Mouse (Mus musculus) hindbrain, embryonic 11.5 days (tissue): ENCODE measurements around the gene Smarcc2. TPM values are rescaled to one million over a fixed set of nuclear protein-coding genes. Genes with fewer than 3 reads are reported as not detected.
A peak's percentile ranks its signal among the peaks of the same experiment; 100 is the strongest.
"Not testable (repeated sequence)": the region's sequence is repeated elsewhere in the genome, so short reads cannot be mapped to it uniquely, and the experiment has no call there.

Experiments
- ATAC-seq: fragments of 200-750 bp; cut with Nextera tagmentation; 2 replicates; pipeline ENCODE4 v1.8.0; 2017; ENCODE audit warnings: mild to moderate bottlenecking, moderate TSS enrichment, moderate library complexity; ENCODE audit not compliant: low FRiP score
- DNase-seq: peaks from one replicate; pipeline ENCODE4 v3.0.0-alpha.2; 2015; ENCODE audit warnings: low spot score
- H3K27ac ChIP-seq: fragments of 300-500 bp; sonication (generic); 2 replicates; pipeline ENCODE4 v1.5.1; 2014; ENCODE audit warnings: mild to moderate bottlenecking, low read depth, low read length
- H3K27me3 ChIP-seq: fragments of 300-500 bp; sonication (generic); 2 replicates; pipeline ENCODE4 v1.6.1; 2014; ENCODE audit warnings: mild to moderate bottlenecking, low read length, moderate library complexity, mixed read lengths; ENCODE audit not compliant: control insufficient read depth, insufficient read depth
- H3K36me3 ChIP-seq: fragments of 300-500 bp; sonication (generic); 2 replicates; pipeline ENCODE4 v1.6.1; 2014; ENCODE audit warnings: mild to moderate bottlenecking, low read length, moderate library complexity, mixed read lengths; ENCODE audit not compliant: control insufficient read depth, insufficient read depth
- H3K4me1 ChIP-seq: fragments of 300-500 bp; sonication (generic); replicated peaks from 2 replicates; pipeline ENCODE4 v1.6.1; 2014; ENCODE audit warnings: low read length, mixed read lengths; ENCODE audit not compliant: control insufficient read depth, insufficient read depth
- H3K4me2 ChIP-seq: fragments of 300-500 bp; sonication (generic); replicated peaks from 2 replicates; pipeline ENCODE4 v1.6.1; 2014; ENCODE audit warnings: mild to moderate bottlenecking, low read depth, low read length
- H3K4me3 ChIP-seq: fragments of 300-500 bp; sonication (generic); 2 replicates; pipeline ENCODE4 v1.5.1; 2014; ENCODE audit warnings: low read depth, low read length
- H3K9ac ChIP-seq: fragments of 300-500 bp; sonication (generic); 2 replicates; pipeline ENCODE4 v1.6.1; 2014; ENCODE audit warnings: low read depth, low read length
- H3K9me3 ChIP-seq: fragments of 300-500 bp; sonication (generic); 2 replicates; pipeline ENCODE4 v1.6.1; 2016; ENCODE audit warnings: low read length; ENCODE audit not compliant: control insufficient read depth
- WGBS: fragments of 180-500 bp; shearing (Covaris S2); extraction: QIAGEN DNeasy Blood & Tissue Kit; methylation state at CpG from one replicate; pipeline ENCODE4 v1.1.7; 2014; 5-methylcytosine and 5-hydroxymethylcytosine counted together
- polyA plus RNA-seq: library from polyadenylated mRNA; unstranded; fragments of >200 nt; fragmentation: Nextera tagmentation; extraction: Ambion mirVana; gene quantifications from 2 replicates; pipeline ENCODE4 v1.2.1, GENCODE M21; 2014

The Smarcc2 gene
- polyA plus RNA-seq, 1 experiment from 2014 or later = 170 TPM

DNA sequence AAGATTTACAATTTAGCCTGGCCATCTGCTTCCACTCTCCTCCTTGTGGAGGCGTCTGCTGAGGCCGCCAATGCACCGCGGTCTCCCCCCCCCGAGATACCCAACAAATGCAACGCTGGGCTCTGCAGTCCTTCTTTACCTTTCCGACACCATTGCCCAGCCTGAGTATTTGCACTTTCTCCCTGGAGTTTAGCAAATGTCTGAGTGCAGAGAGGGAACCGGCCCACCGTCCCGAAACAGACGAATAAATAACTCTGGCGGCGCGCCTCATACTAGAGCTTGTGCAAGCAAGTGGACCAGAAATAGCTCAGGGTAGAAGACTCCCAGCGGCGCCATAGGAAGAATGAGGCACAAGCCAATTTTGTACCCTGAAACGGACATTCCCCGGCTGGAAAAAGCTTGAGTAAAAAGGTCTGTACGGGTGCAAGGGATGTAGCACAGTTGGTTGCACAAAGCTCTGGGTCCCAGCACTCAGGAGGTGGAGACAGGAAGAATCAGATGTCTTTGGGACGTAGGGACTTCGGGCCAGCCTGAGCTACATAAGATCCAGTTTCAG is 40.1 kb downstream of the Smarcc2 start:
- 3% methylated on average over 21 of the region's 21 CpGs for WGBS
- H3K4me3 ChIP-seq = peak overlapping the region; percentile 52
- H3K36me3 ChIP-seq = no peaks in the 10 kb centered on the region; the same call in 1 of the 2 replicates
- no peaks in the 10 kb centered on the region for H3K9me3 ChIP-seq
- H3K4me2 ChIP-seq = peak overlapping the region; percentile 69
- peaks cover 9% of the 10 kb centered on the region for H3K4me1 ChIP-seq
- ATAC-seq (peak; percentile 43), DNase-seq (peak; percentile 65)
- H3K27ac ChIP-seq = peak overlapping the region; percentile 70
- H3K9ac ChIP-seq = peak overlapping the region; percentile 61
- no peaks in the 10 kb centered on the region; the same call in 1 of the 2 replicates for H3K27me3 ChIP-seq

DNA sequence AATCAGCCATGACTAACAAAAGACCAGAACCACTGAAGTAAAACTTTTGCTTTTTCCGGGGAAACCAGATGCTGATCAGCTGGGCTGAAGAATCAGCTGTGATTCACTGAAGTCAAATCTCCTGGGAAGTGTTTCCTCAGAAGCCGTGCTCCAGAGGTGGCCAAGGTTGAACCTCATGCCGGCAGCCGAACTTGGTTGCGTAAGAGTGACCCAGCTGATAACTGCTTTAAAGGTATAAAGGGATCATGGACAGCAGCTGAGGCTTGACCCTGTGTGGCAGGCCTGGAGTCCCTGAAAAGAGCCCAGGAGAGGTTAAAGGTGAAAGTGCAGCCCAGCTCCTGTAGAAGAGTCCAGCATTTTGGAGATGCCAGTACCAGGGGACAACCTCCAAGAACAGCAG is 43.3 kb downstream of the Smarcc2 start:
- H3K9me3 ChIP-seq = no peaks in the 10 kb centered on the region
- no peak overlapping the region for H3K4me3 ChIP-seq
- H3K9ac ChIP-seq = no peak overlapping the region
- H3K4me1 ChIP-seq = 0 out of 2 replicates have a peak, but pooled peaks cover 3% of the 10 kb centered on the region
- H3K4me2 ChIP-seq = no peak overlapping the region
- H3K36me3 ChIP-seq = no peaks in the 10 kb centered on the region
- 85% methylated on average over 5 of the region's 5 CpGs for WGBS
- ATAC-seq (no peak), DNase-seq (no peak)
- H3K27ac ChIP-seq = no peak overlapping the region
- no peaks in the 10 kb centered on the region for H3K27me3 ChIP-seq

DNA sequence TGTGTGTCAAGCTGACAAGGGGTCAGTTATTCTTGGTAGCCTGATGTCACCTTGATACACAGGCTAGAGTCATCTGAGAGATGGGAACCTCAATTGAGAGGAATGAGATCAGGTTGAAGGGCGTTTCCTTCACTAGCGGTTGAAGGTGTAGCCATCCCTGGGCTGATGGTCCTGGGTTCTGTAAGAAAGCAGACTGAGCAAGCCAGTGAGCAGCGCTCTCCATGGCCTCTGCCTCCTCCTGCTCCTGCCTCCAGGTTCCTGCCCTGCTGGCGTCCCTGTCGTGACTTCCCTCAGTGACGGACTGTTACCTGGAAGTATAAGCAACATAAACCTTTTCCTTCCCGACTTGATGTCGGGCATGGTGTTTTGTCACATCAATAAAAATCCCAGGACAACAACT is 44.5 kb downstream of the Smarcc2 start:
- H3K27ac ChIP-seq = no peak overlapping the region
- 76% methylated on average over 8 of the region's 8 CpGs for WGBS
- H3K36me3 ChIP-seq = no peaks in the 10 kb centered on the region
- H3K9me3 ChIP-seq = no peaks in the 10 kb centered on the region
- H3K4me1 ChIP-seq = 0 out of 2 replicates have a peak, but pooled peaks cover 3% of the 10 kb centered on the region
- ATAC-seq (no peak), DNase-seq (no peak)
- H3K9ac ChIP-seq = no peak overlapping the region
- H3K4me2 ChIP-seq = no peak overlapping the region
- H3K27me3 ChIP-seq = no peaks in the 10 kb centered on the region
- H3K4me3 ChIP-seq = no peak overlapping the region

DNA sequence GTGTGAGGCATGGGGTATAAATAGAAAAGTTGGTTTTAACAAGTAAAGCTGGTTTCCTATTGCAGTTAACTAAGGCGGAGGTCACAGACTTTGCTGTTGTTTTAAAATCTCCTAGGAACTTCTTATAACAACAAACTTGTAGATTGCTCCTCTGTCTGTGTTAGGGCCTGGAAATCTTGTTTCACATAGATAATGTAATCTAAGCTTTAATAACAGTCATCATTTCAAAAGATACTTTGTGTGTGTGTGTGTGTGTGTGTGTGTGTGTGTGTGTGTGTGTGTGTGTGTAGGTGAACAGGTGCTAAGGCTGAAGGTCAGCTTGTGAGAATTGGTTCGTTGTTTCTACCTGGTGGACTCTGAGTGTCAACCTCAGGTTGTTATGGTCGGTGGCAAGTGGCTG is 45.0 kb downstream of the Smarcc2 start:
- Histone ChIP-seq H3K36me3 (no peaks in the 10 kb centered on the region), H3K27me3 (no peaks in the 10 kb centered on the region), H3K9me3 (no peaks in the 10 kb centered on the region), H3K27ac (no peak overlapping the region), H3K4me3 (no peak overlapping the region), H3K4me1 (0 out of 2 replicates have a peak, but pooled peaks cover 3% of the 10 kb centered on the region), H3K4me2 (no peak overlapping the region), H3K9ac (no peak overlapping the region)
- 87% methylated on average over 3 of the region's 3 CpGs for WGBS
- ATAC-seq (no peak), DNase-seq (no peak)

DNA sequence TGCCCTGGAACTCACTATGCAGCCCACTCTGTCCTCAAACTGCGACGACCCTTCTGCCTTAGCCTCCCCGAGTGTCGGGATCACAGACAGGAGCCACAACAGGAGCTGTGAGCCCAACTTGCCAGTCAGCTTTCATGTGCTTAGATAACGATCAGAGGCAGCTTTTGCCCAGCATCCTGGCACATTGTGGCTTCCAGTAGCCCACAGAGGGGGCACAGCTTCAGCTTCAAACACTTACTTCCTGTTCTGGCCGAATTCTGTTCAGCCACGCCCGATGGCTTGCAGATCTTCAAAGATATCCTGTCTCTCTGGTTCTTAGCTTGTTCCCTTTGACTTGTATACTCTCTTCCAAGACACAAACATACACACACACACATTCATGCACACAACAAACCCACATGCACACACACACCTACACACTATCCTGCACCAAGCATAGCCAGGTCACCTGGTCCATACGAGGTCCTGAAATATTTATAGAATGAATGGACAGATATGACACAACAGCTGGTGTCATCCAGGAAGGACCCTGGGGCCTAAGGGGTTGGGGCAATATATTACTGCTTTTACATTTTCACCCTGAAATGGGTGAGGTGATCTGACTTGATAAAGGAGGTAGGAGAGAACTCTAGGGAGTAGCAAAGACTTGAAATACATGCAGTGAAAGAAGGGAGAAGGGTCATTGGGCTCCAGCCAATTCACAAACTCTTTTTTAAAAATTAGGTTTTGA is 45.8 kb downstream of the Smarcc2 start:
- H3K4me2 ChIP-seq = no peak overlapping the region
- no peak for DNase-seq
- H3K27ac ChIP-seq = no peak overlapping the region
- WGBS = 84% methylated on average over 9 of the region's 9 CpGs
- H3K9me3 ChIP-seq = no peaks in the 10 kb centered on the region
- H3K36me3 ChIP-seq = no peaks in the 10 kb centered on the region
- no peak overlapping the region; the same call in 1 of the 2 replicates for H3K4me3 ChIP-seq
- H3K27me3 ChIP-seq = no peaks in the 10 kb centered on the region
- no peaks in the 10 kb centered on the region for H3K4me1 ChIP-seq
- ATAC-seq = no peak
- H3K9ac ChIP-seq = no peak overlapping the region

DNA sequence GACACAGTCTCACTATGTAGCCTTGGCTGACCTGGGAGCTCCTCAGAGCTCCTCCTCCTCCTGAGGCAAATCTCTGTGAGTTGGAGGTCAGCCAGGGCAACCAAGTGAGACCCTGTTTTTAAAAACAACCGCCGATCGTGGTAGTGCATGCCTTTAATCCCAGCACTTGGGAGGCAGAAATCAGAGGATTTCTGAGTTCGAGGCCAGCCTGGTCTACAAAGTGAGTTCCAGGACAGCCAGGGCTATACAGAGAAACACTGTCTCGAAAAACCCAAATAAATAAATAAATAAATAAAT is 46.3 kb downstream of the Smarcc2 start:
- not testable (repeated sequence) for DNase-seq, H3K4me1 ChIP-seq, ATAC-seq, H3K4me2 ChIP-seq, H3K27me3 ChIP-seq, H3K4me3 ChIP-seq, H3K27ac ChIP-seq, H3K9ac ChIP-seq, H3K9me3 ChIP-seq, H3K36me3 ChIP-seq
- WGBS = 90% methylated on average over 5 of the region's 5 CpGs

DNA sequence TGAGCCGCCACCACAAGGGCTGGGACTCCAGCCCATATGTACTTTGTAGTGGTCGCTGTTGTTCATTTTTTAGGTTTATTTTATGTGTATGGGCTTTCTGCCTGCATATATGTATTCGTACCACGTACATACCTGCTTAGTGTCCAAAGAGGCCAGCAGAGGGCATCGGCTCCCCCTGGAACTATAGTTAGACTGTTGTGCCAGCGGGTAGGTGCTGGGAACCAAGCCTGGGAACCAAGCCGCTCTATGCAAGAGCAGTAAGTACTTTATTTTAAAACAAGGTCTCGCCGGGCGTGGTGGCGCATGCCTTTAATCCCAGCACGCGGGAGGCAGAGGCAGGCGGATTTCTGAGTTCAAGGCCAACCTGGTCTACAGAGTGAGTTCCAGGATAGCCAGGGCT is 46.9 kb downstream of the Smarcc2 start:
- DNase-seq (no peak), ATAC-seq (no peak)
- Histone ChIP-seq H3K27me3 (no peaks in the 10 kb centered on the region), H3K27ac (no peak overlapping the region), H3K4me3 (no peak overlapping the region), H3K9me3 (no peaks in the 10 kb centered on the region), H3K36me3 (no peaks in the 10 kb centered on the region), H3K4me2 (no peak overlapping the region), H3K9ac (no peak overlapping the region), H3K4me1 (no peaks in the 10 kb centered on the region)
- 93% methylated on average over 14 of the region's 14 CpGs for WGBS

DNA sequence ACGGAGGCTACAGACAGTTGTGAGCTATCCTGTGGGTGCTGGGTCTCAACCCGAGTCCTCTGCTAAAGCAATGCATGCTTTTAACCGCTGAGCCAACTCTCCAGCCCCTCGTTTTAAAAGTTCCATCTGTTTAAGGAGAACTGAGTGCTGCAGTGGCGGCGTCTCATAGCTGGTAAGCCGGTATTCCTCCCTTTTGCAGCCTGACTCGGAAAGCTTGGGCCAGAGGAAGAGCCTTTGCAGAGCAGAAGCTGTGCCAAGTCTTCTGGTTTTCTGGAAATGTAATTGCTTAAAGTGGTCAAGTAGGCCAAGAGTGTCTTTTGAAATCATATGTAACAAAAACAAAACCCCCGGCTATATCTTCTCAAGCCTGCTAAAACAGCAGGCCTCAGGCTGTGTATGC is 49.2 kb downstream of the Smarcc2 start:
- WGBS = 87% methylated on average over 9 of the region's 9 CpGs
- Histone ChIP-seq H3K27ac (no peak overlapping the region), H3K4me1 (no peaks in the 10 kb centered on the region), H3K9me3 (no peaks in the 10 kb centered on the region), H3K27me3 (no peaks in the 10 kb centered on the region), H3K36me3 (no peaks in the 10 kb centered on the region), H3K4me2 (no peak overlapping the region), H3K4me3 (no peak overlapping the region), H3K9ac (no peak overlapping the region)
- DNase-seq (no peak), ATAC-seq (no peak)

DNA sequence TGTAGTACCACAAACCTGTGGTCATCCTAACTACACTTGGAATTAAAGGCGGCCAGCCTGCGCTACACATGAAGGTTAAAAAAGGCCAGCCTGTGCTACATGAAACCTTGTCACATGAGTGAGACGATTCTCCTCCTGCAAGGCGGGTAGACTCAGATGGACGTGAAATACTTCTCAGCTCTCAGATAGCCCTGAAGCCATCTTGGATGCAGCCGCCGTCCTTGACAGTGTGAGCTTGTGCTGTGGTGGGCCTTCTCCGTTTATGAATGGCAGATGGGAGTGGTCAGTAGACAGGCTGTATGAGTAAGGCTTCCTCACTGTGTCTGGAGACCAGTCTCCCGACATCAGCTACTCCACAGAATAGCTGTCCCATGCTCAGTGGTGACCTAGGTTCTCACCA is 50.2 kb downstream of the Smarcc2 start:
- ATAC-seq = no peak
- Histone ChIP-seq H3K27me3 (no peaks in the 10 kb centered on the region), H3K4me2 (no peak overlapping the region), H3K4me1 (no peaks in the 10 kb centered on the region), H3K9ac (no peak overlapping the region), H3K4me3 (no peak overlapping the region), H3K9me3 (no peaks in the 10 kb centered on the region), H3K36me3 (no peaks in the 10 kb centered on the region), H3K27ac (no peak overlapping the region)
- 85% methylated on average over 9 of the region's 9 CpGs for WGBS
- DNase-seq = no peak
